Mouse (Mus musculus): Measurements from ENCODE around the gene Nat8. TPM values are rescaled to one million over a fixed set of nuclear protein-coding genes. Genes with fewer than 3 reads are reported as not detected.
"Not testable (repeated sequence)": the region's sequence is repeated elsewhere in the genome, so short reads cannot be mapped to it uniquely, and the experiment has no call there.

The Nat8 gene
- polyA plus RNA-seq, 1 experiment = 2.8 TPM

- peak in 1 of 2 experiments; percentile 47 for DNase-seq (ENCODE audit: extremely low spot score in 1 of 2, low spot score in 1 of 2)
Observed at GRCm38 (mm10) chr6:85837307-85837706, 5.4 kb upstream of the Nat8 start.

GRCm38 (mm10) chr6:85836827-85837226 is 4.9 kb upstream of the Nat8 start:
- DNase-seq (ENCODE audit: extremely low spot score in 1 of 2, low spot score in 1 of 2) = peak in 1 of 2 experiments; percentile 70

GRCm38 (mm10) chr6:85836098-85836497 is 4.2 kb upstream of the Nat8 start:
- not testable (repeated sequence) for DNase-seq (ENCODE audit: extremely low spot score in 1 of 2, low spot score in 1 of 2)

- not testable (repeated sequence) for DNase-seq (ENCODE audit: extremely low spot score in 1 of 2, low spot score in 1 of 2)
Observed at GRCm38 (mm10) chr6:85835104-85835503, 3.2 kb upstream of the Nat8 start.

GRCm38 (mm10) chr6:85834504-85835100 is 2.7 kb upstream of the Nat8 start:
- DNase-seq (ENCODE audit: extremely low spot score in 1 of 2, low spot score in 1 of 2) = peak in 1 of 2 experiments; percentile 37

- no peak for DNase-seq (ENCODE audit: extremely low spot score in 1 of 2, low spot score in 1 of 2)
Observed at GRCm38 (mm10) chr6:85829462-85829861, 2.4 kb downstream of the Nat8 start.

- no peak for DNase-seq (ENCODE audit: extremely low spot score in 1 of 2, low spot score in 1 of 2)
Observed at GRCm38 (mm10) chr6:85825886-85826285, 6.0 kb downstream of the Nat8 start.

GRCm38 (mm10) chr6:85823382-85824090 is 8.3 kb downstream of the Nat8 start:
- no peak for DNase-seq (ENCODE audit: extremely low spot score in 1 of 2, low spot score in 1 of 2)

- DNase-seq (ENCODE audit: extremely low spot score in 1 of 2, low spot score in 1 of 2) = no peak
Observed at GRCm38 (mm10) chr6:85822286-85822685, 9.6 kb downstream of the Nat8 start.

- no peak for DNase-seq (ENCODE audit: extremely low spot score in 1 of 2, low spot score in 1 of 2)
Observed at GRCm38 (mm10) chr6:85820837-85821236, 11.0 kb downstream of the Nat8 start, which contains the start of the genes Nat8f6 and Nat8f5. Nat8f6 (minus strand) TSS chr6:85820954. Nat8f5 (minus strand) TSS chr6:85820972.

- no peak for DNase-seq (ENCODE audit: extremely low spot score in 1 of 2, low spot score in 1 of 2)
Observed at GRCm38 (mm10) chr6:85818338-85818737, 13.5 kb downstream of the Nat8 start.

GRCm38 (mm10) chr6:85813339-85813738 is 18.5 kb downstream of the Nat8 start:
- DNase-seq (ENCODE audit: extremely low spot score in 1 of 2, low spot score in 1 of 2) = no peak

- not testable (repeated sequence) for DNase-seq (ENCODE audit: extremely low spot score in 1 of 2, low spot score in 1 of 2)
Observed at GRCm38 (mm10) chr6:85810942-85811537, 20.8 kb downstream of the Nat8 start.

GRCm38 (mm10) chr6:85810514-85810913 is 21.4 kb downstream of the Nat8 start:
- DNase-seq (ENCODE audit: extremely low spot score in 1 of 2, low spot score in 1 of 2) = not testable (repeated sequence)

- DNase-seq (ENCODE audit: extremely low spot score in 1 of 2, low spot score in 1 of 2) = not testable (repeated sequence)
Observed at GRCm38 (mm10) chr6:85809784-85810183, 22.1 kb downstream of the Nat8 start.

GRCm38 (mm10) chr6:85803180-85803579 is 28.7 kb downstream of the Nat8 start:
- DNase-seq (ENCODE audit: extremely low spot score in 1 of 2, low spot score in 1 of 2) = not testable (repeated sequence)

Other genes starting within 250 kb of the Nat8 start
- gene Alms1, start 244.6 kb downstream of the Nat8 start, polyA plus RNA-seq (2012; rRNA removed) = 4.5 and 4.7 TPM in 2 replicates
- gene Nat8f7, start 118.9 kb downstream of the Nat8 start, polyA plus RNA-seq (2012; rRNA removed) = 0.50 and 0.67 TPM in 2 replicates
- gene Nat8f3, start 66.3 kb downstream of the Nat8 start, polyA plus RNA-seq (2012; rRNA removed) = 9.9 and 12.1 TPM in 2 replicates
- gene Nat8f6, start 11.1 kb downstream of the Nat8 start, polyA plus RNA-seq (2012; rRNA removed) = 1.3 and 1.7 TPM in 2 replicates
- gene Nat8f5, start 11.1 kb downstream of the Nat8 start, polyA plus RNA-seq (2012; rRNA removed) = 4.6 and 6.3 TPM in 2 replicates
- gene Nat8f2, start 37.1 kb upstream of the Nat8 start, polyA plus RNA-seq (2012; rRNA removed) = 0.32 TPM in 2 replicates
- 8.7 and 8.9 TPM in 2 replicates for gene Nat8f4, start 72.8 kb upstream of the Nat8 start, polyA plus RNA-seq (2012; rRNA removed)
- gene Tprkb, start 79.8 kb upstream of the Nat8 start, polyA plus RNA-seq (2012; rRNA removed) = 96.5 and 102 TPM in 2 replicates
- 35.5 and 36.2 TPM in 2 replicates for gene Nat8f1, start 83.6 kb upstream of the Nat8 start, polyA plus RNA-seq (2012; rRNA removed)
- 102 and 105 TPM in 2 replicates for gene Dusp11, start 129.6 kb upstream of the Nat8 start, polyA plus RNA-seq (2012; rRNA removed)
- gene Figla, start 184.1 kb upstream of the Nat8 start, polyA plus RNA-seq (2012; rRNA removed) = not detected in 2 replicates
- gene Add2, start 196.6 kb upstream of the Nat8 start, polyA plus RNA-seq (2012; rRNA removed) = 100 and 108 TPM in 2 replicates